Mouse (Mus musculus): ENCODE data around the gene Cck. TPM values are rescaled to one million over a fixed set of nuclear protein-coding genes. Genes with fewer than 3 reads are reported as not detected.

The Cck gene
- polyA plus RNA-seq, 1 experiment from 2014 or later = 1.5 TPM

DNA sequence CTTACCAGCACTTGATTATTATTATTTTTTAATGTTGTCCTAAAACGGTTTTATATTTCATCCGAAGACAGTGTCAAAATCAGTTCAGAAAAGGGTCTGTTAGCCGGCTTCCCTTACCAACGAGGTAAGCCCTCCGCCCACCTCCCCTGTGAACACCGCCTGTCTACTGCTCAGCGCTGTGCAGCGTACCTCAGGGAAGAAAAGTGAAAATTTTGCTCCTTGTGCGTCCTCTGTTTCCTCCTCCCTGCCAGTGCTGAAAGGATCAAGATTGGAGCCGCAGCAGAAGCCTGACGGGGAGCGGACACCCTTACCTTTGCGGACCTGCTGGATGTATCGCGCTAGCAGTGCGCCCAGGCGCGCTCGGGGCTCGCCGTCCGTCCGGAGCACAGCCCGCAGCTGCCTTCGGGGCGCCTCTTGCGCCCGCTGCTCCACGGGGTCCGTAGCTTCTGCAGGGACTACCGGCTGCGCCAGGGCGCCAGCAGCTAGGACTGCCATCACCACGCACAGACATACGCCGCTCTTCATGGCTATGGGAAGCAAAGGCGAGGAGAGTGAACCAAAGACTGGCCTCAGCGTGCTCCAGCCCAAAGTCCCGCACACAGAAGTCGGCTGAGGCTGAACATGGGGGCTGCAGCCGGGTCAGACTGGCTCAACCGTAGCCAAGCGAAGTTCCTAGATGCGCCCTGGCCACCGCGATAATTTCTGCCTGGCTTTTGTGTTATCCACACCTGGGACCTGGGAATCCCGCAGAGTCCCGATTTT lies 1.3 kb downstream of the Cck start:
- Histone ChIP-seq H3K4me2 (peak overlapping the region; percentile 45; the same call in 1 of the 2 replicates), H3K4me1 (no peaks in the 10 kb centered on the region), H3K27ac (no peak overlapping the region), H3K27me3 (replicated peaks) (peaks cover 72% of the 10 kb centered on the region), H3K36me3 (no peaks in the 10 kb centered on the region), H3K9me3 (replicated peaks) (no peaks in the 10 kb centered on the region), H3K4me3 (peak overlapping the region; percentile 7; the same call in 1 of the 2 replicates), H3K9ac (no peak overlapping the region)
- ATAC-seq = no peak
- WGBS (ENCODE audit: insufficient replicate concordance) = 6% methylated on average over 48 of the region's 48 CpGs

DNA sequence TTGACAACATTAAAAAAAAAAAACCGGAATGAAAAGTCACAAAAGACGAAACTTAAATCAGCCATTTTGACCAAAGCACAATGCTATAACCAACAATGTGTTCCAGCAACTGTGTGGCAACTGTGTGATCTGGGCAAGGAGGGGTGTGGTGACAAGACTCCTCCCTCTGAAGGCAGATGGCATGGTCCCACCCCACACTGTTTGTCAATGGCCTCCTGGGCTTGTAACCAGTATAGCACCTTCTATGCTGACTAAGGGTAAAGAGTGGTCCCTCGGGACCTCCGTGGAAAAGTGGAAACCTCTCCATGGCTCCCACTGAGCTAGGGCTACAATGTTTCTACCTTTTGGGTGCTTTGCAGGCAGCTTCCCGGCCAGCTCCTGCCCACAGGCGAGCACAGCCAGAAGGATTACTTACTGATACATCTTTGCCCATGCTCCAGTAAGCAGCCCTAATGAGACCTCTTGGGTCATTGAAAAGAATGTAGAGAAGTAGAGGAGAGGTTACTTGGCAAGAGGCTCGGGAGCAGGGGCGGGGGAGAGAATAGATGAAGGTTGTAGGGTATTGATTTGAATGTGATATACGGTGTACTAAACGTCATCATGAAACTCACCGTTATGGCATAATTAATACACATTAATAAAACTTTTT lies 3.8 kb downstream of the Cck start:
- Histone ChIP-seq H3K27ac (no peak overlapping the region), H3K4me2 (no peak overlapping the region), H3K4me1 (no peaks in the 10 kb centered on the region), H3K9ac (no peak overlapping the region), H3K4me3 (no peak overlapping the region), H3K9me3 (replicated peaks) (no peaks in the 10 kb centered on the region), H3K36me3 (no peaks in the 10 kb centered on the region), H3K27me3 (replicated peaks) (peaks cover 69% of the 10 kb centered on the region)
- ATAC-seq = no peak
- WGBS (ENCODE audit: insufficient replicate concordance) = 68% methylated on average over 11 of the region's 11 CpGs

DNA sequence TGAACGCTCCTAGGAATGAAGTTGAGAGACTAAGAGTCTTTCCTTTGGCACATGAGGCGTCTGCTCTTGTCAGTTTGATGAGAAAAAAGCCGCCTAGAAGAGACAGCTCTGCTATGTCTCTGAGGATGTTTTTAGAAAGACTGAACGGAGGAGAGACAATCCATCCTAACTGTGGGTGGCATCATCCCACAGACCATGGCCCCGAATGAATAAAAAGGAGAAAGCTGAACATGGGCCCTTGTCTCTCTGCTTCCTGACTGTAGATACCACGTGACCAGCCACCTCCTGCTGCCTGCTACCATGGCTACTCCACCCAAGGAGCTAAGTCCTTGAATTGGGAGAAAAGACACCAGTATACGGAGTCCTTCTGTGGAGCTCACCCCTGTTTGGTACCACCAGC lies 8.3 kb downstream of the Cck start:
- no peak for ATAC-seq
- H3K27me3 ChIP-seq (replicated peaks) = peaks cover 24% of the 10 kb centered on the region
- H3K9ac ChIP-seq = no peak overlapping the region
- WGBS (ENCODE audit: insufficient replicate concordance) = 52% methylated on average over 7 of the region's 7 CpGs
- H3K4me3 ChIP-seq = no peak overlapping the region
- no peaks in the 10 kb centered on the region for H3K9me3 ChIP-seq (replicated peaks)
- H3K27ac ChIP-seq = no peak overlapping the region
- no peaks in the 10 kb centered on the region for H3K36me3 ChIP-seq
- H3K4me1 ChIP-seq = no peaks in the 10 kb centered on the region
- no peak overlapping the region for H3K4me2 ChIP-seq

DNA sequence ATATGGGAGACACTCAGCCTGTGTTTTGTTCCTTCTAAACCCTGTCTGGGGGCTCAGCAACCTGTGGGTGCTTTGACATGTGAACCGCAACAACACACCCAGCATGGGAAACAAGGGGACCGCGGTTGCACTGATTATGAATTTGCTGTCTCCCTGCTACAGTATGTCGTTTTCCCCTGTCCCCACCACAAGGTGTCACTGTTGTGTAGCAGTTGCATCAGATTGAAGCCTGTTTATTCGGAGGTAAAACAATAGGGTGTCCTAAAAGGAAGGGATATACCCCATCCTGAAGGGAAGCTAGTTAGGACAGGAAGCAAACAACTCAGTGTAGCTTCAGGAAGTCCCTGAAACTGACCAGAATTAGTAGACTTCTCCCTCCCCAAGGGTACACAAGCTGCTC lies 16.0 kb downstream of the Cck start:
- Histone ChIP-seq H3K9me3 (replicated peaks) (no peaks in the 10 kb centered on the region), H3K36me3 (no peaks in the 10 kb centered on the region), H3K9ac (no peak overlapping the region), H3K4me1 (peaks cover 4% of the 10 kb centered on the region), H3K4me3 (no peak overlapping the region), H3K27ac (no peak overlapping the region), H3K27me3 (replicated peaks) (peaks cover 3% of the 10 kb centered on the region; the same call in 1 of the 2 replicates), H3K4me2 (no peak overlapping the region)
- ATAC-seq = no peak
- WGBS (ENCODE audit: insufficient replicate concordance) = 26% methylated on average over 5 of the region's 5 CpGs

DNA sequence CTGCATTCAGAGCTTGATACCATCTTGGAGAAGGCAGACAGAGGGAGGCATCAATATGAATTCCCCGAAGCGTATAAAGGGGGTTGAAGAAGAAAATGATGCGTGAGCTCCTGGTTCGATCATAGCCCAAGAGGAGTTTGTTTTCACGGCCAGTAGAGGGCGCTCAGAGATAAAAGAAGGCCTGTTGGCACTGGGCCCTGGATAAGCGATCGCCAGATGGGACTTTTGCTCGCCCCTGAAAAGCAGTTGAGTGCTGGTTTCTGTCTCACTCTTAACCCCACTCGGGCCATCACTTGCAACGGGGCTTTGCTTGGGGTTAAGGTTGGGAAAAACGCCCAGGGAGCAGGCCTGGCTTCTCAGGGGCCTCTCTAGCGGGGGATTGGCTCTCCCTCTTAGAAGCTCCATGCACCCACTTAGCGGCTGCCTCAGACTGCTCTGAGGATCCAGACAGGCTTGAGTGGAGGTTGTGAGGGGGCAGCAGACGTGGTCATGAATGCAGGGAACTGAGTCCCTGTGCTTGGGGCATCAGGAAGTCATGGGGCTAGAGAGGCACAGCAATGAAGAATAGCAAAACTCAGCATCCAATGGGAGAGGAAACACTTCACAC lies 18.1 kb downstream of the Cck start:
- Histone ChIP-seq H3K4me2 (0 out of 2 replicates have a peak overlapping the region, but pooled peaks have one; percentile 23), H3K27me3 (replicated peaks) (peaks cover 3% of the 10 kb centered on the region; the same call in 1 of the 2 replicates), H3K4me1 (peaks cover 4% of the 10 kb centered on the region), H3K4me3 (no peak overlapping the region), H3K36me3 (peaks cover 4% of the 10 kb centered on the region), H3K9me3 (replicated peaks) (no peaks in the 10 kb centered on the region), H3K27ac (no peak overlapping the region), H3K9ac (no peak overlapping the region)
- ATAC-seq = no peak
- 15% methylated on average over 15 of the region's 15 CpGs for WGBS (ENCODE audit: insufficient replicate concordance)

DNA sequence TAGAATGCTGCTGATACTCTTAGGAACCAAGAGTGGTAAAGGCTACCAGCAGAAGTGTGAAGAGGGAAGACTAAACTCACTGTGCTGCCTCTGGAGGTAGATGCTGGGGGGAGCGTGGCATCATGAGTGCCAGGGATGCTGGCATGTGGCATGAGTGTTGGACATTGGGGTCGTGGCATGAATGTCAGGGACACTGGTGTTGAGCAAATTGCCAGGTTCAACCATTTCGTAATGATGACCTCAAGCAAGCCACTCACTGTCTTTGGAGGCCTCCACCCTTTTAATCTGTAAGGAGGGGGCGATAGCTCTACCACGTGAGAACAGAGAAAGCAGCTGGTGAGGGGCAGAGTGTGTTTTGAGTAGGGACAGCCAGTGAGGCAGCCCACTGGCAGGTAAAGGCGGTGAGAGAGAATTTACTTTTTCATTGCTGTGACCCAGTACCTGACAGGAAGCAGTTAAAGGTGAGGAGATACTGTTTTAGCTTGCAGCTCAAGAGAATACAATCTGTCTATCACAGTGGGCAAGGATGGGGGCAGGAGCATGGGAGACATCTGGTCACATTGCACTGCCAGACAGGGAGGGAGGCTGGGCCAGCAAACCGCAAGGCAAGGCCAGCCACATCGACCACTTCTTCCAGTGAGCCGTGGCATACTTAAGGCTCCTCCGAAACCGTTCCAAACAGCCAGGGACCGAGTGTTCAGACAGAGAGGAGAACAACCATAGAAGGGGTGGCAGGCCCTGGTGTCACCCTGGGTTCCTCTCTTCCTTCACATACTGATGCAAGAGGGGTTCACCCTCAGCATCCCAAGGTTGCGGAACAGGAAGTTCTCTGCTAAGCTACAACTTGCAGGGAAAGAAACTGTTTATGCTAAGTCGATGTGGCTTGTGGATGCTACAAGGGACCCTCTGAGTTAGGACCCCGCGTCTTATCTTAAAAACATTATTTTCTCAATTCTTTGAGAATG lies 19.7 kb downstream of the Cck start:
- Histone ChIP-seq H3K4me2 (no peak overlapping the region), H3K27me3 (replicated peaks) (0 out of 2 replicates have a peak, but pooled peaks cover 3% of the 10 kb centered on the region), H3K27ac (no peak overlapping the region), H3K9ac (no peak overlapping the region), H3K4me1 (peaks cover 4% of the 10 kb centered on the region), H3K4me3 (no peak overlapping the region), H3K9me3 (replicated peaks) (no peaks in the 10 kb centered on the region), H3K36me3 (peaks cover 8% of the 10 kb centered on the region)
- ATAC-seq = no peak
- WGBS (ENCODE audit: insufficient replicate concordance) = 64% methylated on average over 16 of the region's 16 CpGs

DNA sequence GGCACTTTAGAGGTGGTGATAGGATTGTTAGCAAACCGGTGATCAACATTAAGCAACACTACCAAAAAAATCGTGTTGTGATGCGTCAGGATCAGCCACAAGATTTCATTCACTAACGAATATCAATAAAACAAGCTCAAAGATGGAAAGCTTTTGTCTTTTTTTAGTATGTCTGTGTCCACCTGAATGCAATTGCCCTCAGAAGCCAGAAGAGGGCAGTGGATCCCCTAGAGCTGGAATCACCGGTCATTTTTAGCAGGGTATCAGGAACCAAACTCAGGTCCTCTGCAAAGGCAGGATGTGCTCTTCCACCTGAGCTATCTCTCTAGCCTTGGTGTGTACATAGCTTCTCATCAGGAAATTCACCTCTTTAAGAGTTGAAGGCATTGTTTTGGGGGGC lies 20.7 kb downstream of the Cck start:
- no peaks in the 10 kb centered on the region for H3K9me3 ChIP-seq (replicated peaks)
- H3K4me3 ChIP-seq = no peak overlapping the region
- ATAC-seq = no peak
- WGBS (ENCODE audit: insufficient replicate concordance) = 61% methylated on average over 5 of the region's 5 CpGs
- H3K36me3 ChIP-seq = peaks cover 8% of the 10 kb centered on the region
- H3K9ac ChIP-seq = no peak overlapping the region
- peaks cover 4% of the 10 kb centered on the region for H3K4me1 ChIP-seq
- H3K4me2 ChIP-seq = no peak overlapping the region
- no peak overlapping the region for H3K27ac ChIP-seq
- 0 out of 2 replicates have a peak, but pooled peaks cover 3% of the 10 kb centered on the region for H3K27me3 ChIP-seq (replicated peaks)

DNA sequence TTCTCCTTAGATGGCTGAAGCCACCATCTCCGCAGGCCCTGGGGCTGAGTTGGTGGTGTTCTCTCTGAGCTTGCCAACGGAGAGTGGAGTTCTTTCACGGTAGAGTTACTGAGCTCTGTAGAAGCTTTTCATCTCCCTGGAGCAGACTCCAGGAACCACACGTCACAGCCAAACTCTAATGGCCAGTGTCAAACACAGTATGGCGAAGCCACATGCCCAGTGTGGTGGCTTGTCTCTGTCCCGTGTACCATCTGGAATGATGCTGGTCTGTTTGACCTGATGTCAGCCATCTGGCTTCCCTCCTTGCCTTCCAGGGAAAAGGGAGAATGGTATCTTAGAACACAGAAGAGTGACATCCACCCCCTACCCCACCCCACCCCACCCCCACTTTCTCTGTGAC lies 25.8 kb downstream of the Cck start:
- no peak for ATAC-seq
- H3K9ac ChIP-seq = no peak overlapping the region
- H3K4me2 ChIP-seq = no peak overlapping the region
- H3K4me1 ChIP-seq = no peaks in the 10 kb centered on the region
- 83% methylated on average over 6 of the region's 6 CpGs for WGBS (ENCODE audit: insufficient replicate concordance)
- H3K27me3 ChIP-seq (replicated peaks) = no peaks in the 10 kb centered on the region
- H3K36me3 ChIP-seq = peaks cover 8% of the 10 kb centered on the region
- H3K4me3 ChIP-seq = no peak overlapping the region
- no peak overlapping the region for H3K27ac ChIP-seq
- H3K9me3 ChIP-seq (replicated peaks) = no peaks in the 10 kb centered on the region

DNA sequence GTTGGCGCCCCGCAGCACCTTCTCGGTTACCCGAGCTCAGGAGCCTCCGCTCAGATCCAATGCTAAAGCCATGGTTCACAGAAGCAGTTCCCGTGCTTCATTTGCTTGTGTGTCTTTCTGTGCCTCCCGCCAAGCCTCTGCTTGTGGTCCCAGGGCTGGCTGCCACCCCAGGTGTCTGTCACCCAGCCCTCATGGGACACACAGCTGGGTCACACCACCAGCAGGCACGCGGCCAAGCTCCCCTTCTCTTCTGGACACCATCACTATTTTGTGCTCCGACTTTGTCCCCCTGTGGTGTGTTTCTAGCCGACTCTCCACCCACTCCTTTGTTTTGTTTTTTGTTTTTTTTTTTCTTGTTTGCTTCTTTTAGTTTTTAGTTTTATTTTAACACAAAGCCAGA lies 28.0 kb downstream of the Cck start:
- H3K9me3 ChIP-seq (replicated peaks) = no peaks in the 10 kb centered on the region
- H3K27ac ChIP-seq = no peak overlapping the region
- no peak overlapping the region for H3K9ac ChIP-seq
- H3K27me3 ChIP-seq (replicated peaks) = no peaks in the 10 kb centered on the region
- no peaks in the 10 kb centered on the region for H3K4me1 ChIP-seq
- 73% methylated on average over 11 of the region's 11 CpGs for WGBS (ENCODE audit: insufficient replicate concordance)
- peaks cover 4% of the 10 kb centered on the region for H3K36me3 ChIP-seq
- no peak for ATAC-seq
- H3K4me3 ChIP-seq = no peak overlapping the region
- no peak overlapping the region for H3K4me2 ChIP-seq

DNA sequence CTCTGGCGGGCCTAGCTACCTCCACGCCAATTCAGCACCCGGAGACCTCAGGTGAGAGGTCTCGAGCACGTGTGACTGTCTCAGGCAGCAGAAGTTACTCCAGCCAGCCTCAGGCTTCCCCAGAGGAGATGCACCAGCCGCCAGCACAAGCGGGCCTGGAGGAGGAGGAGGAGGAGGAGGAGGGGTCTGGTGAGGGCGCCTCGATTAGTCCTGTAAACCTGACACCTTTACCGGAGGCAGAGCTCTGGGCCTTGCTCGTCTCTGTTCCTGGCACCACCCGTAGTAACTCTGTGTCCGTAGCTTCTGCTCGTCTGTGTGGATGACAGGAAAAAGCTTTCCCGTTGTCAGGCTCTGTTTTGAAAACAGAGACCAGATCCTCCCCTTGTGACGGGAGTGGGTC lies 35.0 kb downstream of the Cck start:
- H3K27ac ChIP-seq = no peak overlapping the region
- no peaks in the 10 kb centered on the region for H3K9me3 ChIP-seq (replicated peaks)
- H3K36me3 ChIP-seq = peaks cover 33% of the 10 kb centered on the region
- 84% methylated on average over 16 of the region's 16 CpGs for WGBS (ENCODE audit: insufficient replicate concordance)
- H3K4me1 ChIP-seq = peaks cover 17% of the 10 kb centered on the region
- H3K4me2 ChIP-seq = no peak overlapping the region
- ATAC-seq = no peak
- no peaks in the 10 kb centered on the region for H3K27me3 ChIP-seq (replicated peaks)
- H3K4me3 ChIP-seq = no peak overlapping the region
- H3K9ac ChIP-seq = no peak overlapping the region

DNA sequence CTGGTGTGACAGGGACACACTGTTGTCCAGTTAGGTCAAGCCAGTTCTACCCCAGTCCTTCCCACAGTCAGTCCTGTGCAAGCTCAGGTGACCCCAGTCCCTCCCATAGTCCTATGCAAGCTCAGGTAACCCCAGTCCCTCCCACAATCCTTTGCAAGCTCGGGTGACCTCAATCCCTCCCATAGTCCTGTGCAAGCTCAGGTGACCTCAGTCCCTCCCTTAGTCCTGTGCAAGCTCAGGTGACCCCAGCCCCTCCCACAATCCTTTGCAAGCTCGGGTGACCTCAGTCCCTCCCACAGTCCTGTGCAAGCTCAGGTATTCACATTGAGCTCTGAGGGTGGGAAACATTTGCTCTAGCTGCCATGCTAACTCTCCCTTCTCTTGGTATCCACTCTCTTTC lies 35.5 kb downstream of the Cck start:
- 58% methylated on average over 2 of the region's 2 CpGs for WGBS (ENCODE audit: insufficient replicate concordance)
- H3K36me3 ChIP-seq = peaks cover 39% of the 10 kb centered on the region

More for the DNA sequence above, 35.5 kb downstream of the Cck start:
- peaks cover 23% of the 10 kb centered on the region for H3K4me1 ChIP-seq
- H3K27me3 ChIP-seq (replicated peaks) = no peaks in the 10 kb centered on the region
- no peak overlapping the region for H3K4me2 ChIP-seq
- H3K27ac ChIP-seq = no peak overlapping the region
- no peak for ATAC-seq
- no peaks in the 10 kb centered on the region for H3K9me3 ChIP-seq (replicated peaks)
- H3K4me3 ChIP-seq = no peak overlapping the region
- no peak overlapping the region for H3K9ac ChIP-seq
